Mouse (Mus musculus): ENCODE data around the gene Adgrd1. TPM values are rescaled to one million over a fixed set of nuclear protein-coding genes. Genes with fewer than 3 reads are reported as not detected.

Adgrd1 gene
- total and polyA plus RNA-seq, 3 experiments, result 2.4 to 8.6 (median 3.8) TPM

Other genes starting within 250 kb of the Adgrd1 start
- gene Rimbp2, start 143.3 kb upstream of the Adgrd1 start, total RNA-seq (2021), result 1 to 10 TPM; 3.8 to 7.9 TPM
- gene Rimbp2, start 143.3 kb upstream of the Adgrd1 start, polyA plus RNA-seq (2012; rRNA removed), result 2.0 and 3.6 TPM in 2 replicates
- gene Stx2, start 88.2 kb upstream of the Adgrd1 start, total RNA-seq (2021), result 10 to 100 TPM; 25.4 to 25.9 TPM
- gene Stx2, start 88.2 kb upstream of the Adgrd1 start, polyA plus RNA-seq (2012; rRNA removed), result 21.5 and 22.1 TPM in 2 replicates
- gene Ran, start 76.7 kb upstream of the Adgrd1 start, total RNA-seq (2021), result 100 to 1,000 TPM; 191 to 217 TPM
- gene Ran, start 76.7 kb upstream of the Adgrd1 start, polyA plus RNA-seq (2012; rRNA removed), result 53.7 and 71.2 TPM in 2 replicates

Measured in adrenal gland, adult 2 months (tissue).